Mouse (Mus musculus) G1E (cell line): ENCODE measurements around the gene S100a3.

Experiments
- CTCF ChIP-seq: IDR thresholded peaks from 2 replicates; pipeline ENCODE4 v1.5.1; 2012; ENCODE audit warnings: low read depth, low read length, inconsistent platforms, mixed read lengths
- GATA1 ChIP-seq: IDR thresholded peaks from 2 replicates; pipeline ENCODE4 v1.6.1; 2012; ENCODE audit warnings: borderline replicate concordance, low read length, inconsistent platforms, mixed read lengths
- GATA2 ChIP-seq: IDR thresholded peaks from 2 replicates; pipeline ENCODE4 v1.6.1; 2012; ENCODE audit warnings: low read depth, low read length, inconsistent platforms, borderline replicate concordance
- POLR2AphosphoS5 ChIP-seq: IDR thresholded peaks from 2 replicates; pipeline ENCODE4 v1.6.1; 2012; ENCODE audit warnings: low read depth, low read length, inconsistent platforms; ENCODE audit not compliant: insufficient replicate concordance
- TAL1 ChIP-seq: conservative IDR thresholded peaks from 2 replicates; pipeline ENCODE4 v1.6.1; 2012; ENCODE audit warnings: low read depth, low read length, inconsistent platforms, mixed read lengths

GRCm38 (mm10) chr3:90607361-90607760 lies 47.0 kb downstream of the S100a3 start:
- TF ChIP-seq CTCF (no peak), POLR2AphosphoS5 (no peak), GATA1 (no peak), TAL1 (no peak), GATA2 (no peak)
